Mouse (Mus musculus): ENCODE data around the gene Tor2a. TPM values are rescaled to one million over a fixed set of nuclear protein-coding genes. Genes with fewer than 3 reads are reported as not detected.

The Tor2a gene
- polyA plus RNA-seq, 1 experiment from 2014 or later, result 55.9 TPM

GRCm38 (mm10) chr2:32750887-32751664 lies 6.0 kb upstream of the Tor2a start:
- Histone ChIP-seq H3K27ac (peak overlapping the region; percentile 88), H3K9ac (peak overlapping the region; percentile 63), H3K27me3 (no peaks in the 10 kb centered on the region), H3K4me3 (peak overlapping the region; percentile 35), H3K4me1 (peaks cover 24% of the 10 kb centered on the region), H3K36me3 (peaks cover 52% of the 10 kb centered on the region), H3K4me2 (replicated peaks) (peak overlapping the region; percentile 57), H3K9me3 (replicated peaks) (no peaks in the 10 kb centered on the region)
- ATAC-seq (ENCODE audit: low FRiP score), result peak; percentile 87
- WGBS, result 7% methylated on average over 31 of the region's 31 CpGs

DNA sequence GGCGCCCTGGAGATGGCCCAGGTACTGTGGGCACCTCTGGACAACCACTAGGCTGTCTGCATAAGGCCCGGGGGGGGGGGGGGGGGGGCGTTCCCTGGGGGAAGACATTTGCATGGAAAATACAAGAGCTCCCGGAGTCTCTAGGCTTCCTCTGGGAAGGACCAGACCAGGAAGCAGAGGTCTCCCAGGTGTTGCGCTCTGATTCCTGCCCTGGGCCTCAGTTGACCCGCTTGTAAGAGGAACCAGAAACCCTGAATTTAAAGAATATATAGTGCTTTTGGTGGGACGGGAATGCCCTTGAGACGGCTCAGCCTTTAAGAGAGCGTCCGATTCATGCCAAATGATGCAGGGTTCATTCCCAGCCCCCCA lies 5.4 kb upstream of the Tor2a start:
- H3K36me3 ChIP-seq, result peaks cover 47% of the 10 kb centered on the region
- peak overlapping the region; percentile 57 for H3K4me2 ChIP-seq (replicated peaks)
- H3K27me3 ChIP-seq, result no peaks in the 10 kb centered on the region
- 17% methylated on average over 9 of the region's 10 CpGs for WGBS
- no peak for ATAC-seq (ENCODE audit: low FRiP score)
- H3K4me3 ChIP-seq, result peak overlapping the region; percentile 35
- H3K9me3 ChIP-seq (replicated peaks), result no peaks in the 10 kb centered on the region
- peaks cover 24% of the 10 kb centered on the region for H3K4me1 ChIP-seq
- H3K27ac ChIP-seq, result peak overlapping the region; percentile 88
- peak overlapping the region; percentile 63 for H3K9ac ChIP-seq

GRCm38 (mm10) chr2:32752181-32752580 lies 4.9 kb upstream of the Tor2a start:
- 62% methylated on average over 10 of the region's 10 CpGs for WGBS
- Histone ChIP-seq H3K4me1 (peaks cover 24% of the 10 kb centered on the region), H3K9me3 (replicated peaks) (no peaks in the 10 kb centered on the region), H3K4me2 (replicated peaks) (peak overlapping the region; percentile 57), H3K27me3 (no peaks in the 10 kb centered on the region), H3K27ac (peak overlapping the region; percentile 88), H3K4me3 (peak overlapping the region; percentile 35), H3K36me3 (peaks cover 41% of the 10 kb centered on the region), H3K9ac (peak overlapping the region; percentile 63; the same call in 1 of the 2 replicates)
- ATAC-seq (ENCODE audit: low FRiP score), result no peak

GRCm38 (mm10) chr2:32756674-32757055 lies 369 bp upstream of the Tor2a start:
- Histone ChIP-seq H3K4me2 (replicated peaks) (peak overlapping the region; percentile 55; the same call in 1 of the 2 replicates), H3K9me3 (replicated peaks) (no peaks in the 10 kb centered on the region), H3K27me3 (no peaks in the 10 kb centered on the region), H3K4me3 (no peak overlapping the region), H3K36me3 (peaks cover 37% of the 10 kb centered on the region), H3K27ac (no peak overlapping the region), H3K9ac (no peak overlapping the region), H3K4me1 (peaks cover 25% of the 10 kb centered on the region)
- WGBS, result 34% methylated on average over 6 of the region's 6 CpGs
- ATAC-seq (ENCODE audit: low FRiP score), result peak; percentile 41; the same call in 1 of the 2 replicates

DNA sequence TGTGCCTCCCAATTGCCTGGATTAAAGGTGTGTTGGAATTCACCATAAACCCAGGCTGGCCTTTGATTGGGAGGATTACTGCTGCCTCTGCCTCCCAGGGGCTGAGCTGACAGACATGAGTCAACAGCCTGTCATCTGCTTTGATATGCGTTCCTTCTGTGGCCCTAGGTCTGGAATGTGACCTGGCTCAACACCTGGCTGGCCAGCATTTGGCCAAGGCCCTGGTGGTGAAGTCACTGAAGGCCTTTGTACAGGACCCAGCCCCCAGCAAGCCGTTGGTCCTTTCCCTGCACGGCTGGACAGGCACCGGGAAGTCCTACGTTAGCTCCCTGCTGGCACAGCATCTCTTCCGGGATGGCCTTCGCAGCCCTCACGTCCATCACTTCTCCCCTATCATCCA lies 1.5 kb downstream of the Tor2a start:
- no peaks in the 10 kb centered on the region for H3K9me3 ChIP-seq (replicated peaks)
- H3K36me3 ChIP-seq, result peaks cover 47% of the 10 kb centered on the region
- no peak overlapping the region for H3K4me3 ChIP-seq

DNA sequence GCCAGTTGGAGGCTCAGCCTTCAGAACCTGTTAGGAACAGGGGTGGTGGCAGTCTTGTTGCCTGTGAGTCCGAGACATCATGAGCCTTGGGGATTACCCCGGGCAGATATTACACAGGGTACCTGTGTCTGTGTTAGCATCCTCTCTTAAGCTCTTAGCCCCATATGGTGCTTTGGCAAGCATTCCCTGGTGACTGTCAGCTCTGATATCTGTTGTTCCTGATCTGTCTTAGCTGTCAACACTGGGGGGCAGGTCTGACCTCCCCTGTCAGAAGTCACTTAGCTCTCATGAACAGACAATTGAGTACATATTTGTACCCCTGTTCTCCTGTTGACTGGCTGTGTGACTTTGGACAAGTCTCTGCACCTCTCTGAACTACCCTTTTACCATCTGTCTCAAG lies 2.0 kb downstream of the Tor2a start:
- Histone ChIP-seq H3K9ac (no peak overlapping the region), H3K9me3 (replicated peaks) (no peaks in the 10 kb centered on the region), H3K27me3 (no peaks in the 10 kb centered on the region), H3K4me3 (no peak overlapping the region), H3K36me3 (peaks cover 44% of the 10 kb centered on the region), H3K4me1 (peaks cover 16% of the 10 kb centered on the region), H3K4me2 (replicated peaks) (no peak overlapping the region), H3K27ac (no peak overlapping the region)
- ATAC-seq (ENCODE audit: low FRiP score), result no peak
- 93% methylated on average over 2 of the region's 2 CpGs for WGBS

More for the DNA sequence above, 1.5 kb downstream of the Tor2a start:
- ATAC-seq (ENCODE audit: low FRiP score), result no peak
- 66% methylated on average over 8 of the region's 8 CpGs for WGBS
- H3K27ac ChIP-seq, result no peak overlapping the region
- H3K9ac ChIP-seq, result peak overlapping the region; percentile 84; the same call in 1 of the 2 replicates
- peaks cover 16% of the 10 kb centered on the region for H3K4me1 ChIP-seq
- H3K4me2 ChIP-seq (replicated peaks), result no peak overlapping the region
- H3K27me3 ChIP-seq, result no peaks in the 10 kb centered on the region

DNA sequence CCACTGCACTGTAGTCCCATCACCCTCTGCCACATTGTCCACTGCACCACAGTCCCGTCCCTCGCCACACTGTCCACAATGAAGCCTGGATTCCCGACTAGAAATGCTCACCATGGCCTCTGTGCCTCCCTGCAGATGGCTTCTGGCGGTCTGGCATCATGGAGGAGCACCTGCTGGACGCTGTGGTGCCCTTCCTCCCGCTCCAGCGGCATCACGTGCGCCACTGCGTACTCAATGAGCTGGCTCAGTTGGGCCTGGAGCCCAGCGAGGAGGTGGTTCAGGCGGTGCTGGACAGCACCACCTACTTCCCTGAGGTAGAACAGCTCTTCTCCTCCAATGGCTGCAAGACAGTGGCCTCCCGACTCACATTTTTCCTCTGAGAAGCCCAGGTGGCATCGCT lies 4.3 kb downstream of the Tor2a start:
- no peak for ATAC-seq (ENCODE audit: low FRiP score)
- Histone ChIP-seq H3K36me3 (peaks cover 34% of the 10 kb centered on the region), H3K27me3 (no peaks in the 10 kb centered on the region), H3K4me2 (replicated peaks) (no peak overlapping the region), H3K9ac (no peak overlapping the region), H3K9me3 (replicated peaks) (no peaks in the 10 kb centered on the region), H3K27ac (no peak overlapping the region), H3K4me3 (no peak overlapping the region), H3K4me1 (peaks cover 16% of the 10 kb centered on the region)
- 88% methylated on average over 14 of the region's 14 CpGs for WGBS

DNA sequence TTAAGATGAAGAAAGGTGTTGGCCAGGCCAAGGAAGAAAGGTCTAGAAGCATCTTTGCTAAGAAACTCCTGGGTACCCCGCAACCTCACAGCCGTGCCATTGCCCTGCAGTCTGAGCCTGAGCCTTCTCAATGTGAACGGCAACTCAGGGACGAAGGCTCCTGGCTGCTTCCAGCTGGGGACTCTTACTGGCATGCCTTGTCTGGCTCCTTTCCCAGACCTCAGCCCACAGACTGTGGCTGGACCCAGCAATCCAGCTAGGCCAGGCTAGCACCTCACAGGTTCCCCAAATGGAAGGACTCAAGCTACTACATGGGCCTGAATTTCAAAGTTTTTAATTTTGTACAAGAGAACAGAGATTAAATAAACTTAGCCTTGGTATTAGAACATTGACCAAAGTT lies 4.8 kb downstream of the Tor2a start:
- H3K4me2 ChIP-seq (replicated peaks), result no peak overlapping the region
- no peak for ATAC-seq (ENCODE audit: low FRiP score)
- peaks cover 20% of the 10 kb centered on the region for H3K4me1 ChIP-seq
- no peak overlapping the region for H3K27ac ChIP-seq
- peaks cover 34% of the 10 kb centered on the region for H3K36me3 ChIP-seq
- 90% methylated on average over 4 of the region's 4 CpGs for WGBS
- no peak overlapping the region for H3K4me3 ChIP-seq
- H3K9ac ChIP-seq, result no peak overlapping the region
- no peaks in the 10 kb centered on the region for H3K27me3 ChIP-seq
- H3K9me3 ChIP-seq (replicated peaks), result no peaks in the 10 kb centered on the region

DNA sequence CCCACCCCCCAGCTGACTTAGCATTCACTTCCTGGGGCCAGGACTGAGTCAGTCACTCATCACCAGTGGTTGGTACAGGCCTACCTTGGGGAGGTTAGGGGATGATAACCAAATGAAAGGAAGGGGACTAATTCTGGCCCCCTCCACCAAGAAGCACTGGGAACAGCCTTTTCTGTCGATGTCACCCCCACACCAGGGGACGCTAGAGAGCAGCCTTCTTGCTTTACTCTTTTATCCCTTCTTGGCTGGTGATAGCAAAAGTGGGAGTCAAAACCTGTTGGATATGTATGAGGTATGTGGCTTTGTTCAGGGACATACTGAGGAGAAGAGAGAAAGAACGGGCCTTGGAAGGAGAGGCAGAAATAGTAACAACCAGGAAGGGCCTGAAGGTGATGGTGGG lies 6.3 kb downstream of the Tor2a start:
- no peaks in the 10 kb centered on the region for H3K9me3 ChIP-seq (replicated peaks)
- ATAC-seq (ENCODE audit: low FRiP score), result no peak
- 68% methylated on average over 3 of the region's 3 CpGs for WGBS
- H3K9ac ChIP-seq, result no peak overlapping the region
- no peak overlapping the region for H3K4me2 ChIP-seq (replicated peaks)
- no peak overlapping the region for H3K27ac ChIP-seq
- H3K36me3 ChIP-seq, result peaks cover 34% of the 10 kb centered on the region
- no peaks in the 10 kb centered on the region for H3K27me3 ChIP-seq
- H3K4me3 ChIP-seq, result no peak overlapping the region
- H3K4me1 ChIP-seq, result peaks cover 20% of the 10 kb centered on the region

- ATAC-seq (ENCODE audit: low FRiP score), result no peak
- H3K27ac ChIP-seq, result no peak overlapping the region
- 79% methylated on average over 12 of the region's 12 CpGs for WGBS
These were observed 10.2 kb downstream of the Tor2a start for GRCm38 (mm10) chr2:32767241-32767640.

GRCm38 (mm10) chr2:32768661-32769285 lies 11.7 kb downstream of the Tor2a start:
- WGBS, result 51% methylated on average over 18 of the region's 19 CpGs

More at GRCm38 (mm10) chr2:32767241-32767640, 10.2 kb downstream of the Tor2a start:
- Histone ChIP-seq H3K4me1 (peaks cover 21% of the 10 kb centered on the region; the same call in 1 of the 2 replicates), H3K27me3 (no peaks in the 10 kb centered on the region), H3K4me2 (replicated peaks) (no peak overlapping the region), H3K4me3 (no peak overlapping the region), H3K36me3 (peaks cover 11% of the 10 kb centered on the region), H3K9me3 (replicated peaks) (no peaks in the 10 kb centered on the region; the same call in 1 of the 2 replicates), H3K9ac (no peak overlapping the region)

DNA sequence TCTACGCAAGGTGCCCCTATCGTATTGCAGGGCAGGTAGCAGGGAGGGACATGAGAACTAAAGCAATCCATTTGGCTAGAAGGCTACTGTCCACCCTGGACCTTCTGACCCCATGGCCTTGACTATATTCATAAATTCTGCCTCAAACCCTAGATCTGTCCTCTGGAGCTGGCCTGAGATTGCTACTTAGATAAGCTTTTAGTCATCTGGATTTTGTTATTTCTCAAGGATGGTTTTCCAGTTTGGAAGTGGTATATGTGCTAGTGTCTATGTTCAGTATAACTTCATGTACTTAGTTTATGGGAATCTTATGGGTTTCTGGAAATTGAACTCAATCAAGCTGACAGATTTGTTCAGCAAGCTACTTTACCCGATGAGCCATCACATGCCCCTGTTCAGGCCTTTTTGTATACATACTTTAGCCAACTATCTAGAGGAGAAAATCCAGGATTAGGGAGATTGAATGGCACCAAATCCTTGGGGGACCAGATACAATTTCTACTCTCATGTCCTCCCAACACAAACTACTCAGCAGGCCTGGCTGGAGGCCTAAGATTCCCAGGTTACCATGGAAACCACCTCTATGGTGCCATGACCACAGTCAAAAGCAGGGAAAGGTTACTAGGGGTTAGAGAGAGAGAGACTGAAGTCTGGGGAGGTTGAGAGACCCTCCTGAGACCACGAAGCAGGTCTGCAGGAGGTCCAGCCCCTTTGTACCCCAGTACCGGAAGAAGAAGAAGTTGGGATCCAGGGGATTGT lies 12.5 kb downstream of the Tor2a start:
- Histone ChIP-seq H3K27me3 (no peaks in the 10 kb centered on the region), H3K36me3 (no peaks in the 10 kb centered on the region), H3K4me2 (replicated peaks) (no peak overlapping the region), H3K4me1 (peaks cover 21% of the 10 kb centered on the region; the same call in 1 of the 2 replicates), H3K27ac (no peak overlapping the region), H3K4me3 (no peak overlapping the region), H3K9ac (no peak overlapping the region), H3K9me3 (replicated peaks) (no peaks in the 10 kb centered on the region; the same call in 1 of the 2 replicates)
- no peak for ATAC-seq (ENCODE audit: low FRiP score)
- 64% methylated on average over 5 of the region's 5 CpGs for WGBS

More at GRCm38 (mm10) chr2:32768661-32769285, 11.7 kb downstream of the Tor2a start:
- Histone ChIP-seq H3K9ac (no peak overlapping the region), H3K4me3 (no peak overlapping the region), H3K36me3 (no peaks in the 10 kb centered on the region), H3K27ac (no peak overlapping the region), H3K4me1 (peaks cover 21% of the 10 kb centered on the region; the same call in 1 of the 2 replicates), H3K4me2 (replicated peaks) (no peak overlapping the region), H3K9me3 (replicated peaks) (no peaks in the 10 kb centered on the region; the same call in 1 of the 2 replicates), H3K27me3 (no peaks in the 10 kb centered on the region)
- ATAC-seq (ENCODE audit: low FRiP score), result no peak

Measured in hindbrain, embryonic 12.5 days (tissue).